Mouse (Mus musculus) layer of hippocampus, adult 11-12 months (tissue): Measurements from ENCODE around the gene Ppp4r1.

Experiments used
- DNase-seq: peaks from one replicate; pipeline ENCODE4 v3.0.0; 2022; ENCODE audit warnings: low spot score

The Ppp4r1 gene

GRCm38 (mm10) chr17:65802026-65802425, 19.7 kb downstream of the Ppp4r1 start:
- no peak for DNase-seq

GRCm38 (mm10) chr17:65805966-65806365, 23.6 kb downstream of the Ppp4r1 start:
- no peak for DNase-seq

- DNase-seq, result no peak
Observed at GRCm38 (mm10) chr17:65806416-65806815, 24.0 kb downstream of the Ppp4r1 start.

GRCm38 (mm10) chr17:65811032-65811431, 28.7 kb downstream of the Ppp4r1 start:
- DNase-seq, result no peak

GRCm38 (mm10) chr17:65813763-65814162, 31.4 kb downstream of the Ppp4r1 start:
- no peak for DNase-seq

GRCm38 (mm10) chr17:65820197-65820596, 37.8 kb downstream of the Ppp4r1 start:
- DNase-seq, result no peak

GRCm38 (mm10) chr17:65822423-65822822, 40.0 kb downstream of the Ppp4r1 start:
- DNase-seq, result no peak

- DNase-seq, result no peak
Observed at GRCm38 (mm10) chr17:65824246-65824645, 41.9 kb downstream of the Ppp4r1 start.

GRCm38 (mm10) chr17:65826257-65826656, 43.9 kb downstream of the Ppp4r1 start:
- no peak for DNase-seq

- no peak for DNase-seq
Observed at GRCm38 (mm10) chr17:65827119-65827840, 44.9 kb downstream of the Ppp4r1 start.

GRCm38 (mm10) chr17:65827904-65828303, 45.5 kb downstream of the Ppp4r1 start:
- DNase-seq, result no peak

- no peak for DNase-seq
Observed at GRCm38 (mm10) chr17:65828951-65829350, 46.6 kb downstream of the Ppp4r1 start.

GRCm38 (mm10) chr17:65830216-65830863, 48.0 kb downstream of the Ppp4r1 start:
- DNase-seq, result no peak

- no peak for DNase-seq
Observed at GRCm38 (mm10) chr17:65833891-65834290, 51.5 kb downstream of the Ppp4r1 start.

- no peak for DNase-seq
Observed at GRCm38 (mm10) chr17:65836746-65837145, 54.4 kb downstream of the Ppp4r1 start.

GRCm38 (mm10) chr17:65839541-65840256, 57.3 kb downstream of the Ppp4r1 start:
- DNase-seq, result no peak

GRCm38 (mm10) chr17:65842669-65843381, 60.5 kb downstream of the Ppp4r1 start:
- no peak for DNase-seq

GRCm38 (mm10) chr17:65845423-65845822, 63.0 kb downstream of the Ppp4r1 start:
- no peak for DNase-seq

GRCm38 (mm10) chr17:65847694-65848449, 65.5 kb downstream of the Ppp4r1 start:
- DNase-seq, result no peak

- no peak for DNase-seq
Observed at GRCm38 (mm10) chr17:65850487-65850886, 68.1 kb downstream of the Ppp4r1 start.

- no peak for DNase-seq
Observed at GRCm38 (mm10) chr17:65851749-65852148, 69.4 kb downstream of the Ppp4r1 start.

GRCm38 (mm10) chr17:65853326-65853725, 71.0 kb downstream of the Ppp4r1 start:
- no peak for DNase-seq
